ENCODE assay signal across 21 mouse cellular contexts in genomic region chr1:94642296-94642695, GRCm38 (mm10).
DNase-seq lines count a peak whose midpoint lies in the region; ATAC-seq lines count a peak whose summit lies in the region.
"Had no signal": no experiment of that assay in that cellular context is flagged by ENCODE, and none has a peak within 500 bp of the region (broad histone marks: within the 10 kb centered on the region; RNA-seq: fewer than 3 reads in every experiment).

No protein-coding gene starts in this region.

- no peak overlapping the region for H3K27ac ChIP-seq in embryonic facial prominence, embryonic 14.5 days (replicated peaks; ENCODE audit: low read depth, low read length)
- H3K27ac ChIP-seq in embryonic facial prominence, embryonic 10.5 days (replicated peaks) = no peak overlapping the region
- H3K27ac ChIP-seq: embryonic facial prominence, embryonic 13.5 days; forebrain, embryonic 13.5 days; forebrain, embryonic 15.5 days had no signal

- H3K36me3 ChIP-seq in embryonic facial prominence, embryonic 14.5 days (ENCODE audit: control insufficient read depth, insufficient read depth, low read length) = no peaks in the 10 kb centered on the region
- H3K36me3 ChIP-seq in embryonic facial prominence, embryonic 10.5 days (replicated peaks) = no peaks in the 10 kb centered on the region
- H3K36me3 ChIP-seq: embryonic facial prominence, embryonic 13.5 days; forebrain, embryonic 15.5 days; G1E had no signal

- H3K4me2 ChIP-seq in embryonic facial prominence, embryonic 14.5 days (ENCODE audit: low read depth, low read length) = no peak overlapping the region
- H3K4me2 ChIP-seq: embryonic facial prominence, embryonic 13.5 days; forebrain, embryonic 13.5 days; forebrain, embryonic 15.5 days had no signal

- ATAC-seq in embryonic facial prominence, embryonic 14.5 days (ENCODE audit: low read depth) = no peak
- ATAC-seq: CD4-positive, CD25-positive, alpha-beta regulatory T cell, adult 4 months; forebrain, embryonic 13.5 days; forebrain, embryonic 15.5 days; forebrain, postnatal 0 days had no signal

- peak; percentile 66 for DNase-seq in embryonic facial prominence, embryonic 14.5 days (ENCODE audit: low spot score)
- DNase-seq in embryonic facial prominence, embryonic 10.5 days (ENCODE audit: low spot score) = no peak
- DNase-seq in Muller cell, postnatal 12 days (ENCODE audit: inconsistent ontology term) = peak; percentile 53
- peak; percentile 4 for DNase-seq in telencephalon, adult 2 months (ENCODE audit: low read depth, low spot score)
- no peak for DNase-seq in thymus, adult 18-20 months
- DNase-seq: adrenal gland, adult 2 months; adrenal gland, postnatal 10 days; adrenal gland, postnatal 25 days; B cell, adult 2 months; cerebellum, adult 11-12 months; cerebellum, adult 2 months; cerebellum, adult 9-10 months; cerebellum, postnatal 10 days; cerebellum, postnatal 25 days; forebrain, postnatal 0 days had no signal

- WGBS in embryonic facial prominence, embryonic 14.5 days = 69% methylated on average over 1 of the region's 1 CpGs
- 97% methylated on average over 1 of the region's 1 CpGs for WGBS in embryonic facial prominence, embryonic 10.5 days

- H3K4me3 ChIP-seq in embryonic facial prominence, embryonic 14.5 days (ENCODE audit: low read depth, low read length) = no peak overlapping the region
- H3K4me3 ChIP-seq in embryonic facial prominence, embryonic 10.5 days = no peak overlapping the region
- H3K4me3 ChIP-seq: embryonic facial prominence, embryonic 13.5 days; forebrain, embryonic 13.5 days; forebrain, embryonic 15.5 days had no signal

- H3K9me3 ChIP-seq in embryonic facial prominence, embryonic 14.5 days (ENCODE audit: control insufficient read depth, low read length) = no peaks in the 10 kb centered on the region
- no peaks in the 10 kb centered on the region for H3K9me3 ChIP-seq in embryonic facial prominence, embryonic 10.5 days
- H3K9me3 ChIP-seq: embryonic facial prominence, embryonic 13.5 days; forebrain, embryonic 13.5 days; forebrain, embryonic 15.5 days; G1E had no signal

- H3K27me3 ChIP-seq in embryonic facial prominence, embryonic 14.5 days (replicated peaks; ENCODE audit: control insufficient read depth, insufficient read depth, low read length) = no peaks in the 10 kb centered on the region
- H3K27me3 ChIP-seq in embryonic facial prominence, embryonic 10.5 days (replicated peaks; ENCODE audit: low read depth, poor library complexity, severe bottlenecking) = no peaks in the 10 kb centered on the region
- H3K27me3 ChIP-seq: CH12.LX; embryonic facial prominence, embryonic 13.5 days; forebrain, embryonic 13.5 days; forebrain, embryonic 15.5 days had no signal

- no peak overlapping the region for H3K9ac ChIP-seq in embryonic facial prominence, embryonic 14.5 days (ENCODE audit: low read depth, low read length)
- H3K9ac ChIP-seq: embryonic facial prominence, embryonic 13.5 days; forebrain, embryonic 13.5 days; forebrain, embryonic 15.5 days; forebrain, postnatal 0 days had no signal

- no peaks in the 10 kb centered on the region for H3K4me1 ChIP-seq in embryonic facial prominence, embryonic 14.5 days (ENCODE audit: control insufficient read depth, insufficient read depth, low read length)
- H3K4me1 ChIP-seq in embryonic facial prominence, embryonic 10.5 days = no peaks in the 10 kb centered on the region
- H3K4me1 ChIP-seq: embryonic facial prominence, embryonic 13.5 days; forebrain, embryonic 13.5 days; forebrain, embryonic 15.5 days had no signal

Comparison
In these comparisons a context has a peak if more than half of its experiments do, and no peak if none do; other contexts are left out.
1. DNase-seq: peak in embryonic facial prominence, embryonic 14.5 days (single experiment), Muller cell, postnatal 12 days (single experiment) and telencephalon, adult 2 months (single experiment); none in embryonic facial prominence, embryonic 10.5 days (single experiment) and thymus, adult 18-20 months (0 of 2).